Comparison of ENCODE assay signal across 9 mouse cellular contexts in genomic region chr7:27132588-27132987, GRCm38 (mm10). TPM values are rescaled to one million over a fixed set of nuclear protein-coding genes. Genes with fewer than 3 reads are reported as not detected.
DNase-seq lines count a peak whose midpoint lies in the region; ATAC-seq lines count a peak whose summit lies in the region.
"Had no signal": no experiment of that assay in that cellular context is flagged by ENCODE, and none has a peak within 500 bp of the region (broad histone marks: within the 10 kb centered on the region; RNA-seq: fewer than 3 reads in every experiment).

No protein-coding gene starts in this region.

- WGBS in embryonic facial prominence, embryonic 11.5 days = 14% methylated on average over 10 of the region's 10 CpGs
- WGBS in kidney, embryonic 15.5 days = 11% methylated on average over 10 of the region's 10 CpGs

- no peaks in the 10 kb centered on the region for H3K9me3 ChIP-seq in embryonic facial prominence, embryonic 11.5 days (replicated peaks; ENCODE audit: control insufficient read depth, low read length)
- no peaks in the 10 kb centered on the region for H3K9me3 ChIP-seq in kidney, embryonic 15.5 days (replicated peaks)
- H3K9me3 ChIP-seq: liver, embryonic 13.5 days had no signal

- H3K27me3 ChIP-seq in embryonic facial prominence, embryonic 11.5 days (ENCODE audit: control insufficient read depth, insufficient read depth, low read length) = no peaks in the 10 kb centered on the region
- H3K27me3 ChIP-seq in kidney, embryonic 15.5 days = no peaks in the 10 kb centered on the region
- H3K27me3 ChIP-seq: liver, embryonic 13.5 days had no signal

- H3K4me3 ChIP-seq in embryonic facial prominence, embryonic 11.5 days (ENCODE audit: low read depth, low read length) = no peak overlapping the region
- no peak overlapping the region for H3K4me3 ChIP-seq in kidney, embryonic 15.5 days (replicated peaks)
- H3K4me3 ChIP-seq: liver, embryonic 13.5 days had no signal

- no peak overlapping the region for H3K27ac ChIP-seq in embryonic facial prominence, embryonic 11.5 days (replicated peaks; ENCODE audit: low read depth, low read length)
- no peak overlapping the region for H3K27ac ChIP-seq in kidney, embryonic 15.5 days
- H3K27ac ChIP-seq: liver, embryonic 13.5 days had no signal

- intact Hi-C loops in heart, postnatal 25 days (cut with DNase I) = loop anchor here (1.0 kb wide), 1 partner anchor 153 kb away; no protein-coding TSS in a partner anchor

- H3K36me3 ChIP-seq in embryonic facial prominence, embryonic 11.5 days (replicated peaks; ENCODE audit: control insufficient read depth, insufficient read depth, low read depth, low read length) = no peaks in the 10 kb centered on the region
- H3K36me3 ChIP-seq in kidney, embryonic 15.5 days = no peaks in the 10 kb centered on the region
- H3K36me3 ChIP-seq: liver, embryonic 13.5 days had no signal

- H3K4me1 ChIP-seq in embryonic facial prominence, embryonic 11.5 days (ENCODE audit: control insufficient read depth, insufficient read depth, low read length) = no peaks in the 10 kb centered on the region
- peaks cover 14% of the 10 kb centered on the region for H3K4me1 ChIP-seq in kidney, embryonic 15.5 days

- H3K4me2 ChIP-seq in embryonic facial prominence, embryonic 11.5 days (ENCODE audit: low read depth, low read length) = no peak overlapping the region
- H3K4me2 ChIP-seq in kidney, embryonic 15.5 days = peak overlapping the region; percentile 32; the same call in 1 of the 2 replicates
- H3K4me2 ChIP-seq: liver, embryonic 13.5 days had no signal

- H3K9ac ChIP-seq in embryonic facial prominence, embryonic 11.5 days (replicated peaks; ENCODE audit: low read length) = no peak overlapping the region
- H3K9ac ChIP-seq in kidney, embryonic 15.5 days = no peak overlapping the region
- H3K9ac ChIP-seq: liver, embryonic 13.5 days had no signal

- peak; percentile 40 to 74 for DNase-seq in heart, adult 18-20 months
- DNase-seq in heart, postnatal 25 days (ENCODE audit: low spot score) = no peak
- peak; percentile 53 to 61 for DNase-seq in B cell, adult 2 months
- DNase-seq in adrenal gland, postnatal 25 days = peak; percentile 56
- peak; percentile 79 for DNase-seq in embryonic facial prominence, embryonic 11.5 days (ENCODE audit: low spot score)
- DNase-seq in lung, postnatal 36 days = peak; percentile 75
- peak; percentile 69 for DNase-seq in thymus, postnatal 4 days
- DNase-seq: liver, embryonic 13.5 days had no signal

- ATAC-seq in embryonic facial prominence, embryonic 11.5 days (replicated peaks; ENCODE audit: insufficient number of reproducible peaks, low FRiP score, low TSS enrichment, low read depth) = no peak
- ATAC-seq in kidney, embryonic 15.5 days (replicated peaks; ENCODE audit: low FRiP score) = no peak

RNA-seq across cellular contexts. Expression of gene Cyp2f2, which starts 12.9 kb away (rescaled TPM):
- total RNA-seq in heart, adult 18-20 months (2021) = 10 to 100 TPM in 1 of 2 experiments, under 1 TPM in 1; 0.92 to 47.3 TPM
- under 1 TPM; 0.34 to 0.45 TPM for total RNA-seq in heart, postnatal 25 days (2021)
- total RNA-seq in adrenal gland, postnatal 25 days (2021) = 1,420 and 1,521 TPM in 2 replicates
- not detected in 2 replicates for polyA plus RNA-seq in embryonic facial prominence, embryonic 11.5 days (2014; fragmentation: Nextera tagmentation; extraction: Ambion mirVana)
- polyA plus RNA-seq in kidney, embryonic 15.5 days (2015; fragmentation: Nextera tagmentation; extraction: Ambion mirVana) = not detected in 2 replicates

RNA-seq across cellular contexts. Expression of gene Cyp2t4, which starts 20.9 kb away (rescaled TPM):
- not detected for total RNA-seq in heart, adult 18-20 months (2021)
- not detected for total RNA-seq in heart, postnatal 25 days (2021)
- total RNA-seq in adrenal gland, postnatal 25 days (2021) = not detected in 2 replicates
- polyA plus RNA-seq in embryonic facial prominence, embryonic 11.5 days (2014; fragmentation: Nextera tagmentation; extraction: Ambion mirVana) = 0.13 TPM in 1 of 2 replicates, not detected in the other
- polyA plus RNA-seq in kidney, embryonic 15.5 days (2015; fragmentation: Nextera tagmentation; extraction: Ambion mirVana) = 0.10 TPM in 1 of 2 replicates, not detected in the other

RNA-seq across cellular contexts. Expression of gene Egln2, which starts 34.0 kb away (rescaled TPM):
- total RNA-seq in heart, adult 18-20 months (2021) = 10 to 100 TPM; 58.6 to 60.1 TPM
- 10 to 100 TPM; 60.6 to 61.7 TPM for total RNA-seq in heart, postnatal 25 days (2021)
- total RNA-seq in adrenal gland, postnatal 25 days (2021) = 108 and 120 TPM in 2 replicates
- 33.3 and 36.5 TPM in 2 replicates for polyA plus RNA-seq in embryonic facial prominence, embryonic 11.5 days (2014; fragmentation: Nextera tagmentation; extraction: Ambion mirVana)
- 65.4 and 74.9 TPM in 2 replicates for polyA plus RNA-seq in kidney, embryonic 15.5 days (2015; fragmentation: Nextera tagmentation; extraction: Ambion mirVana)

RNA-seq across cellular contexts. Expression of gene Rab4b, which starts 46.1 kb away (rescaled TPM):
- 10 to 100 TPM; 10.5 to 11.6 TPM for total RNA-seq in heart, adult 18-20 months (2021)
- 10 to 100 TPM; 12.0 to 13.7 TPM for total RNA-seq in heart, postnatal 25 days (2021)
- total RNA-seq in adrenal gland, postnatal 25 days (2021) = 65.7 and 78.2 TPM in 2 replicates
- polyA plus RNA-seq in embryonic facial prominence, embryonic 11.5 days (2014; fragmentation: Nextera tagmentation; extraction: Ambion mirVana) = 49.3 and 51.3 TPM in 2 replicates
- 60.1 and 66.8 TPM in 2 replicates for polyA plus RNA-seq in kidney, embryonic 15.5 days (2015; fragmentation: Nextera tagmentation; extraction: Ambion mirVana)

RNA-seq across cellular contexts. Expression of gene Gm21983, which starts 48.3 kb away (rescaled TPM):
- total RNA-seq in heart, adult 18-20 months (2021) = not detected
- not detected for total RNA-seq in heart, postnatal 25 days (2021)
- 0.62 TPM in 1 of 2 replicates, not detected in the other for total RNA-seq in adrenal gland, postnatal 25 days (2021)
- polyA plus RNA-seq in embryonic facial prominence, embryonic 11.5 days (2014; fragmentation: Nextera tagmentation; extraction: Ambion mirVana) = not detected in 2 replicates
- 1.3 TPM in 1 of 2 replicates, not detected in the other for polyA plus RNA-seq in kidney, embryonic 15.5 days (2015; fragmentation: Nextera tagmentation; extraction: Ambion mirVana)
- polyA plus RNA-seq: liver, embryonic 13.5 days had no signal

Comparison
In these comparisons a context has a peak if more than half of its experiments do, and no peak if none do; other contexts are left out.
1. RNA of gene Cyp2f2, which starts 12.9 kb away (total RNA-seq): 1,420 to 1,521 TPM in adrenal gland, postnatal 25 days; 0.92 to 47.3 TPM in heart, adult 18-20 months and 0.34 to 0.45 TPM in heart, postnatal 25 days; every median in the first group is over 10 times any median in the second.